Mouse (Mus musculus) megakaryocyte-erythroid progenitor cell, adult 5-6 weeks (primary cell): ENCODE data around the gene Gab2. TPM values are rescaled to one million over a fixed set of nuclear protein-coding genes. Genes with fewer than 3 reads are reported as not detected.
A peak's percentile ranks its signal among the peaks of the same experiment; 100 is the strongest.

Source experiments
- ATAC-seq: replicated peaks from 2 replicates; pipeline ENCODE4 v1.8.0; 2016; ENCODE audit warnings: mild to moderate bottlenecking, inconsistent platforms; ENCODE audit not compliant: severe bottlenecking, poor library complexity, low FRiP score, low TSS enrichment
- total RNA-seq, 2 experiments: library from RNA; stranded (forward) in 1 of 2; stranded (reverse) in 1 of 2; fragments of 200-1000, 215-1000 nt in 1 of 2; fragments of >200 nt in 1 of 2; fragmentation: Nextera tagmentation in 1 of 2; gene quantifications; 2 replicates each; pipeline ENCODE4 v1.2.3; 2014 to 2017

Gene Gab2
- total RNA-seq, 2 experiments from 2014 or later: 3.1 to 5.2 TPM

DNA sequence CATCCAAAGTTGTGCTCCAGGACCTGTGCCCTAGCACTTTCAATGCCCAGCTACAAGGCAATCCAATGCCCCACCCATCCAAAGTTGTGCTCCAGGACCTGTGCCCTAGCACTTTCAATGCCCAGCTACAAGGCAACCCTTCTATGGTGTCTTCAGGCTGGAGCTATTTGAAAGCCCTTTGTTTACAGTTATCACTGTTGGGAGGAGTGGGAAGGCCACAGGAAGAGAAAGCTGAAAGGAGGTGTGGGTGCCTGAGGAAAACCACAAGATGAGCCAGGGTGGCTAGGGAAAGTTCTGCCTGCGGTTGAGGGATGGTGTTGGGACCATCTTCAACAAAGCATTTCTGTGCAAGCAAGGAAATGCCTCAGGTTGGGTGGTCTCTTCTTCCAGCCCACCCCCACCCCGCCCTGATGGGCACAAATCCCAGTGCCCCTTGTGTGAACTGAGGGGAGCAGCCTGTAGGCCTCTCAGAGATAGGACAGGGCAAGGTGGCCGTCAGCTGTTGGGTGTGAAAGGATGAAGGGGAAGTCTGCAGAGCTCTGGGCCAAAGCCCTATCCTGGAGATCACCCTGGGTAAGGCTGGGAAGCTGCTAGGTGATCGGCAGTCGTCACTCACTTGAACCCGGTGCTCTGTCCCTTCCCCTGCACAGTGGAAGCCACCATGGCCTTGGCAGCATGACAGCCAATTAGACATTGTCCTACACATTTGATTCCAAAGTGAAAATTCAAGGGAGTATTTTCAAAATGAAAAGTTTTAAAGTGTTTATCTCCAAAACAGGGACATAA, 251.9 kb downstream of the Gab2 start:
- ATAC-seq: no peak

GRCm38 (mm10) chr7:97334406-97334805, 253.0 kb downstream of the Gab2 start:
- no peak for ATAC-seq

DNA sequence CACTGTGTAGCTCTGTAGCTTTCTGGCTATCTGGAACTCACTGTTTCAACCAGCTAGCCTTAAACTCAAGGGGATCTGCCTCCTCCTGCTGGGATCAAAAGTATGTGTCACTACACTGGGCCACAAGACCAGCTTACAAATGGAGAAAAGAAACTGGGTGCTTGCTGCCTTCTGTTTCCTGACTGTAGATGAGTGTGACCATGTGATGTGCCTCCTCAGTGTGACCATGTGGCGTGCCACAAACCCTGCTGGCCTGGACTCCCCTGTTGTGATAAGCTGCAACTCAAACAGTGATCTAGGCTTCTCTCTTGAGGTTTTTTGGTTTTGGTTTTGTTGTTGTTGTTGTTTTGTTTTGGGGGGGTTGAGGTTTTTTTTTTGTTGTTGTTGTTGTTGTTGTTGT, 255.3 kb downstream of the Gab2 start:
- ATAC-seq: 0 out of 2 replicates have a peak, but pooled peaks have one; percentile 19

DNA sequence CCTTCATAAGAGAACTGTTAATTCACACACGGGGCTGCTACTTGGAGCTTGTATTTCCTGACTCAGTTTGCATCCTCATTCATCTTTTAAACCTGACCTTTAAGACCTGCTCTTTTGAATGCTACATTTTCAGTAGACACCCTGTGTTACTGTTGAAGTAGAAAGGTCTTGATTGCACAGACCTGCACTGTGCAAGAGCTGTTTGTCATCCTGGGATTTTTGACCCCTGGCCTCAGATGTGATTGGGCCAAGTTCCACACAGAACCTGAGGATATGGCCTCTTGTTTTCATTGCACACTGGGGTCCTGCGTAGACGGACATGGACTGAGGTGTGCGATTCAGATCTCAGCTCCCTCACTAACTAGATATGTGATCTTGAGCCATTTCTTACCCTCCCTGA, 257.2 kb downstream of the Gab2 start:
- no peak for ATAC-seq

GRCm38 (mm10) chr7:97339623-97340022, 258.2 kb downstream of the Gab2 start:
- no peak for ATAC-seq

- peak; percentile 75 for ATAC-seq
Observed at GRCm38 (mm10) chr7:97340907-97341849, 259.8 kb downstream of the Gab2 start.

- no peak for ATAC-seq
Observed at GRCm38 (mm10) chr7:97342961-97343360, 261.6 kb downstream of the Gab2 start.

DNA sequence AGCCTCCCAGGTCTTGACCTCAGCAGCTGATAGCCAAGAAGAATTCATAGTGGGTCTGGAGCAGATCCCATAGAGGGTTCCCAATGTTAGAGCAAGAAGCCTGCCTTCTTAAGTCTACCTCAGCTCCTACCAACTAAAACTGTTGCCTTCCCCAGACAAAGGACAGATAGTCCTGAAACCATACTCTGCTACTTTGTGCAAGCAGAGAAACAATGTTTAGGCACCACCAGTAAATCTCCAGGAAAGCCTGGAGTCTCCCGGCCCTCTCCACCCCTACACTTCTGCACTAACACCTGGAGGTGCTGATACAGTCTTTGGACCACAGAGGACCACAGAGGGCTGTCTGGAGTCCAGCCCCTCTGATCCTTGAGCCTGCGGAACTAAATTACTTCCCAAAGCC, 263.3 kb downstream of the Gab2 start:
- ATAC-seq: no peak

GRCm38 (mm10) chr7:97345229-97345871, 264.0 kb downstream of the Gab2 start:
- ATAC-seq: no peak

- ATAC-seq: peak; percentile 15
Observed at GRCm38 (mm10) chr7:97346111-97346821, 264.9 kb downstream of the Gab2 start.

DNA sequence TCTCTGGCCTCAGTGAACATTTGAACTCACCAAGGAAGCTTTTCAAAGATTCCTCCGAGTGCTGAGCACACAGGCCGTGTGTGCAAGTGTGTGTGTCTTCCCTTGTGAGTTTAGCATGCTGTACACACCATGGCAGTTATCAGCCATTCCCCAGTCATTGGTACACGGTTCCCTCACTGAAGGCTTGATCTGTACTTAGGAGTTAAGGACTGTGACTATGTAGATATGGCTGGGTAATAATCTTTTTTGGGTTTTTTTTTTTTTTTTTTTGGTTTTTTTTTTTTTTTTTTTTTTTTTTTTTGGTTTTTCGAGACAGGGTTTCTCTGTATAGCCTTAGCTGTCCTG, 265.4 kb downstream of the Gab2 start:
- peak; percentile 88 for ATAC-seq

GRCm38 (mm10) chr7:97347464-97347863, 266.1 kb downstream of the Gab2 start:
- no peak for ATAC-seq

GRCm38 (mm10) chr7:97348318-97348717, 266.9 kb downstream of the Gab2 start:
- no peak for ATAC-seq

DNA sequence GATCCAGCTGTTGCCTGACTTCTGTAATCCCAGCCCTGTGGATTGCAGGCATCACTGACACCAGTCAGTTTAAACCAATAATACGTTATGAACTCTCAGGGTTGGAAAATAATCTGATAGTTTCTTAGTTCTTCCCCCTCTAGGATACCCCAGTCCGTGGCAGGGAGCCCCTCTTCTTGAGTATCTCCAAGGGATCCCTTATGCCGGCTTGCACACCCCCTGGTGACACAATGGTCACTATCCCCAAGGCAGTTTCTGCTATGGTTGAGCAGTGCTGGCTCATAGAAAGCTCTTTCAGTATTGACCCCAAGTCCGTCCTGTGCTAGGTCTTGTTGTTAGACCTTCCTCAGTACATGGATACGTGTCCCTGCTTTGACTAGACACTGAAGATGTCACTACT, 267.4 kb downstream of the Gab2 start:
- no peak for ATAC-seq

GRCm38 (mm10) chr7:97349438-97349837, 268.1 kb downstream of the Gab2 start:
- ATAC-seq: no peak

DNA sequence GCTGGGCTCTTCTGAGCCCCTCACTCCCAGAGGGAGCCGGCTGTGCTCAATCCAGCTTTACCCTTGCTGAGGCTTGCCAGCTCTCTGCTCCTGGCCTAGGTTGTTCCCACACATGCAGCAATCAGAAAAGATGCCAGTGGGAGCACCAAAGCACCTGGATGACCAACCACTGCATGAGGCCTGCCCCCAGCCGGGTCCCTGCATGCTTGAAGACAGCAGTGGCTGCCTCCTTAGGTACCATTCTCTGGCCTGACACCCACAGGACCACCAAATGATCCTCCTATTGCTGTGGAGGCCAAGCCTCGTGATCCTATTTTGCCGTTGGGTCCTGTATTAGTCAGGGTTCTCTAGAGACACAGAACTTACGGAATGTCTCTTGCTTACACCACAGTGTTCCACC, 269.5 kb downstream of the Gab2 start:
- no peak for ATAC-seq

DNA sequence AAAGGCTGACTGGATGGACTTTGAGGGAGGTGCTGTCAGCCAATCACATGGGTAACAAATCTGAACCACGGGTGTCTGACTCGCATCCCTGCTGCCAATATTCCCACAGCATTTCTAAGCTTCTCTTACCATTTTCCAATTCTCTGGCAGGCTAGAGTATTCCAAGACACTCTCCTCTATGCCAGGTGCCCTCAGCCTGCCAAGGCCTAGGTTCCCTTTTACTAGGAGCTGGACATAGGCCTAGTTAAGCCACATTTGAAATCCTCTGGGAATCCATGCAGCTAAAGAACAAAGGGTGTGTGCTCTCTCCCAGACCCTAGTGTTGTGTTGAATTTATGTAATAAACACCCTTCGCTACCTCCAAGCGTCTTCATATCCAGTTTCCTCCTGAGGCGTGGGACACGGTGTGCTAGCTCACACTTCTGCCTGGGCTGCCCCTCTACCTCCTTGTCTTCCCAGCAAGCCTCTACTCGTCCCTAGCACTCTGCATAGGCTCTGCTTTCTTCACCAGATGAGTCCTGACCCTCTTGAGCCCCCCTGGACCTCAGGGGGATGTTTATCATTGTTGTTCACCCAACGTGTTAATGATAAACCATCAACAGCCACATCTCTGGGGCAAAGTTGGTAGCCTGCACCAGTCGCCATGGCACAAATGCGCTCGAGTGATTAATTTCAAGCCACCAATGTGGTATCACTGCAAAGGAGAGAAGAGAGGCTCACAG, 270.6 kb downstream of the Gab2 start:
- no peak for ATAC-seq

GRCm38 (mm10) chr7:97353356-97353755, 272.0 kb downstream of the Gab2 start:
- ATAC-seq: no peak
